Mouse (Mus musculus) C2C12 (cell line): ENCODE results near the gene Zfp688.

ENCODE experiments used
- CEBPB ChIP-seq: IDR thresholded peaks from one replicate; pipeline ENCODE4 v1.6.1; 2011; ENCODE audit warnings: low read depth, mild to moderate bottlenecking, control low read depth, moderate library complexity
- CTCF ChIP-seq: IDR thresholded peaks from one replicate; pipeline ENCODE4 v1.5.1; 2011; ENCODE audit not compliant: control insufficient read depth, insufficient read depth, insufficient read length
- FOSL1 ChIP-seq: IDR thresholded peaks from one replicate; pipeline ENCODE4 v1.8.0; 2011; ENCODE audit warnings: mild to moderate bottlenecking, low read length; ENCODE audit not compliant: poor library complexity, insufficient read depth, severe bottlenecking
- MYOD1 ChIP-seq: IDR thresholded peaks from one replicate; pipeline ENCODE4 v1.6.1; 2011; ENCODE audit warnings: low read depth; ENCODE audit not compliant: control insufficient read depth, insufficient read length
- MYOG ChIP-seq: IDR thresholded peaks from one replicate; pipeline ENCODE4 v1.6.1; 2011; ENCODE audit not compliant: control insufficient read depth, insufficient read length; ENCODE audit errors: extremely low read depth
- USF1 ChIP-seq: IDR thresholded peaks from one replicate; pipeline ENCODE4 v1.6.1; 2011; ENCODE audit warnings: low read depth, mild to moderate bottlenecking, control low read depth, moderate library complexity

DNA sequence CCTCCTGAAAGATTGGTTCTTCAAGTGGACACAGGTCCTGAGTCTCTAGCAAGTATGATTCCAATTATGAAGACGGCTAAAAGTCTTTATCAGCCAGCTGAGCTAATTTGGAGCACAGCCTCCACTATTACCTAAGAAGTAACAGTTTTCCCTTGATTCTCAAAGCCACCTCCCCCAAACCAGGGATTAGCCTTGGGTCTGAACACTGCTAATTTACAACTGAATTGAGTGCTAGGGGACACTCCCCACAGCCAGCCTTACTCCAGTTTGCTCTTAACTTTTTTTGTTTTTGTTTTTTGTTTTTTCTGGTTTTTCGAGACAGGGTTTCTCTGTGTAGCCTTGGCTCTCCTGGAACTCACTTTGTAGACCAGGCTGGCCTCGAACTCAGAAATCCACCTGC is 43.3 kb upstream of the Zfp688 start:
- TF ChIP-seq CTCF (no peak), MYOD1 (no peak), USF1 (no peak), CEBPB (no peak), FOSL1 (no peak), MYOG (no peak)
